ENCODE assay signal across 35 mouse cellular contexts in genomic region chr8:116540136-116540535, GRCm38 (mm10). TPM values are rescaled to one million over a fixed set of nuclear protein-coding genes. Genes with fewer than 3 reads are reported as not detected.
"Had no signal": no experiment of that assay in that cellular context is flagged by ENCODE, and none has a peak within 500 bp of the region (broad histone marks: within the 10 kb centered on the region; RNA-seq: fewer than 3 reads in every experiment).

No protein-coding gene starts in this region.

- H3K9me3 ChIP-seq: limb, embryonic 10.5 days; limb, embryonic 12.5 days; limb, embryonic 13.5 days; limb, embryonic 15.5 days; liver, embryonic 12.5 days; liver, embryonic 13.5 days; liver, embryonic 15.5 days; lung, embryonic 15.5 days; midbrain, embryonic 10.5 days; midbrain, embryonic 12.5 days; midbrain, embryonic 13.5 days; midbrain, embryonic 15.5 days had no signal

- DNase-seq: layer of hippocampus, postnatal 36 days; left cerebral cortex, postnatal 4 days; liver, embryonic 13.5 days; lung, adult 18-20 months; lung, adult 2 months; lung, embryonic 14.5 days; lung, postnatal 10 days; lung, postnatal 14 days; lung, postnatal 36 days; lung, postnatal 4 days; midbrain, embryonic 14.5 days had no signal

- H3K36me3 ChIP-seq: limb, embryonic 10.5 days; limb, embryonic 12.5 days; limb, embryonic 13.5 days; limb, embryonic 15.5 days; liver, embryonic 12.5 days; liver, embryonic 13.5 days; liver, embryonic 15.5 days; lung, embryonic 15.5 days; midbrain, embryonic 10.5 days; midbrain, embryonic 12.5 days; midbrain, embryonic 13.5 days; midbrain, embryonic 15.5 days had no signal

- H3K4me3 ChIP-seq: left cerebral cortex, adult 2 months; limb, embryonic 10.5 days; limb, embryonic 12.5 days; limb, embryonic 13.5 days; limb, embryonic 15.5 days; liver, embryonic 12.5 days; liver, embryonic 13.5 days; liver, embryonic 15.5 days; lung, embryonic 15.5 days; megakaryocyte, embryonic 14.5 days; midbrain, embryonic 10.5 days; midbrain, embryonic 12.5 days; midbrain, embryonic 13.5 days; midbrain, embryonic 15.5 days; myocyte had no signal

- ATAC-seq: liver, embryonic 12.5 days; lung, postnatal 0 days; midbrain, embryonic 13.5 days; midbrain, embryonic 15.5 days; midbrain, embryonic 16.5 days had no signal

- H3K4me1 ChIP-seq: limb, embryonic 12.5 days; limb, embryonic 13.5 days; limb, embryonic 15.5 days; liver, embryonic 12.5 days; liver, embryonic 13.5 days; liver, embryonic 15.5 days; lung, embryonic 15.5 days; megakaryocyte, embryonic 14.5 days; midbrain, embryonic 10.5 days; midbrain, embryonic 12.5 days; midbrain, embryonic 13.5 days; midbrain, embryonic 15.5 days had no signal

- H3K27ac ChIP-seq: left cerebral cortex, adult 2 months; limb, embryonic 10.5 days; limb, embryonic 12.5 days; limb, embryonic 13.5 days; limb, embryonic 15.5 days; liver, embryonic 12.5 days; liver, embryonic 13.5 days; liver, embryonic 14.5 days; liver, embryonic 15.5 days; lung, embryonic 15.5 days; macrophage; midbrain, embryonic 10.5 days; midbrain, embryonic 12.5 days; midbrain, embryonic 13.5 days; midbrain, embryonic 15.5 days had no signal

- H3K4me2 ChIP-seq: limb, embryonic 12.5 days; limb, embryonic 13.5 days; limb, embryonic 15.5 days; liver, embryonic 12.5 days; liver, embryonic 13.5 days; liver, embryonic 15.5 days; lung, embryonic 14.5 days; lung, embryonic 15.5 days; midbrain, embryonic 11.5 days; midbrain, embryonic 12.5 days; midbrain, embryonic 13.5 days; midbrain, embryonic 15.5 days had no signal

- H3K9ac ChIP-seq: limb, embryonic 12.5 days; limb, embryonic 13.5 days; limb, embryonic 15.5 days; liver, embryonic 12.5 days; liver, embryonic 13.5 days; liver, embryonic 14.5 days; liver, embryonic 15.5 days; lung, embryonic 14.5 days; lung, embryonic 15.5 days; midbrain, embryonic 12.5 days; midbrain, embryonic 13.5 days; midbrain, embryonic 15.5 days had no signal

- H3K27me3 ChIP-seq: limb, embryonic 15.5 days; liver, embryonic 12.5 days; liver, embryonic 13.5 days; liver, embryonic 15.5 days; lung, embryonic 15.5 days; megakaryocyte, embryonic 14.5 days; midbrain, embryonic 12.5 days; midbrain, embryonic 13.5 days; midbrain, embryonic 15.5 days had no signal

RNA-seq across cellular contexts. Expression of gene Dynlrb2, which starts 35.4 kb away (rescaled TPM):
- total RNA-seq: megakaryocyte progenitor cell, adult 5-6 weeks; megakaryocyte-erythroid progenitor cell, adult 5-6 weeks; monocyte, adult 5-6 weeks had no signal
- polyA plus RNA-seq: limb, embryonic 10.5 days; limb, embryonic 11.5 days; limb, embryonic 12.5 days; limb, embryonic 13.5 days; limb, embryonic 15.5 days; liver, embryonic 12.5 days; liver, embryonic 13.5 days; liver, embryonic 14.5 days; liver, embryonic 15.5 days; liver, embryonic 16.5 days; macrophage had no signal
